Mouse (Mus musculus) brain, embryonic 14.5 days (tissue): ENCODE measurements around the gene Sirt7.

Experiments
- CTCF ChIP-seq: fragments of 200-500 bp; IDR thresholded peaks from 2 replicates; pipeline ENCODE4 v1.5.1; 2012; ENCODE audit warnings: inconsistent platforms, mild to moderate bottlenecking, moderate library complexity, borderline replicate concordance; ENCODE audit not compliant: insufficient read depth, insufficient read length; ENCODE audit errors: extremely low read depth
- POLR2A ChIP-seq: fragments of 200-500 bp; IDR thresholded peaks from 2 replicates; pipeline ENCODE4 v1.6.1; 2012; ENCODE audit warnings: mild to moderate bottlenecking, inconsistent platforms, borderline replicate concordance; ENCODE audit not compliant: poor library complexity, insufficient read depth, insufficient read length, severe bottlenecking; ENCODE audit errors: extremely low read depth

DNA sequence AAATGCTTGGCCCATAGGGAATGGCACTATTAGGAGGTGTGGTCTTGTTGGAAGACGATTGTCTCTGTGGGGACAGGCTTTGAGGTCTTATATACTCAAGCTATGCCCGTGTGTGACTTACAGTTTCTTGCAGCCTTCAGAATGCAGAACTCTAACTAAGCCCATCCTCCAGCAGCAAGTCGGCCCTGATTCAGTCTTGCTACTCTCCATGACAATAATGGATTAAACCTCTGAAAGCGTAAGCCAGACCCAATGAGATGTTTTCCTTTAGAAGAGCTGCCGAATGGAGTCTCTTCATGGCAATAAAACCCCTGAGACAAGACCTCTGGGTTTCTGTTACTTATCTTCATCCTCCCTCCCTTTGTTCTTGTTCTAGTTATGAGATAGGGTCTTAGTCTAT is 9.8 kb upstream of the Sirt7 start:
- TF ChIP-seq CTCF (no peak), POLR2A (no peak)
